Mouse (Mus musculus): ENCODE measurements around the gene Slc39a11. TPM values are rescaled to one million over a fixed set of nuclear protein-coding genes. Genes with fewer than 3 reads are reported as not detected.

The Slc39a11 gene
- polyA plus RNA-seq, 1 experiment from 2014 or later: 37.1 TPM

GRCm38 (mm10) chr11:113436299-113436698 is 213.6 kb downstream of the Slc39a11 start:
- no peaks in the 10 kb centered on the region for H3K9me3 ChIP-seq
- H3K27me3 ChIP-seq (replicated peaks): no peaks in the 10 kb centered on the region
- H3K9ac ChIP-seq: no peak overlapping the region
- H3K4me2 ChIP-seq: no peak overlapping the region
- H3K4me1 ChIP-seq: peaks cover 5% of the 10 kb centered on the region; the same call in 1 of the 2 replicates
- H3K4me3 ChIP-seq (replicated peaks): no peak overlapping the region
- WGBS: 79% methylated on average over 6 of the region's 6 CpGs
- no peak for ATAC-seq (ENCODE audit: insufficient read depth, low FRiP score, low read depth)
- no peaks in the 10 kb centered on the region for H3K36me3 ChIP-seq
- H3K27ac ChIP-seq: no peak overlapping the region

GRCm38 (mm10) chr11:113435696-113436095 is 214.2 kb downstream of the Slc39a11 start:
- H3K9ac ChIP-seq: no peak overlapping the region
- WGBS: 73% methylated on average over 5 of the region's 5 CpGs
- H3K9me3 ChIP-seq: no peaks in the 10 kb centered on the region
- ATAC-seq (ENCODE audit: insufficient read depth, low FRiP score, low read depth): no peak
- no peak overlapping the region for H3K4me3 ChIP-seq (replicated peaks)
- H3K4me1 ChIP-seq: peaks cover 5% of the 10 kb centered on the region; the same call in 1 of the 2 replicates
- no peak overlapping the region for H3K4me2 ChIP-seq
- no peak overlapping the region for H3K27ac ChIP-seq
- no peaks in the 10 kb centered on the region for H3K36me3 ChIP-seq
- no peaks in the 10 kb centered on the region for H3K27me3 ChIP-seq (replicated peaks)

GRCm38 (mm10) chr11:113431161-113431560 is 218.7 kb downstream of the Slc39a11 start:
- 63% methylated on average over 7 of the region's 7 CpGs for WGBS
- no peak for ATAC-seq (ENCODE audit: insufficient read depth, low FRiP score, low read depth)

GRCm38 (mm10) chr11:113425882-113426281 is 224.0 kb downstream of the Slc39a11 start:
- Histone ChIP-seq H3K4me3 (replicated peaks) (no peak overlapping the region), H3K9ac (no peak overlapping the region), H3K36me3 (no peaks in the 10 kb centered on the region), H3K9me3 (no peaks in the 10 kb centered on the region), H3K4me1 (no peaks in the 10 kb centered on the region), H3K27ac (no peak overlapping the region), H3K4me2 (no peak overlapping the region), H3K27me3 (replicated peaks) (no peaks in the 10 kb centered on the region)
- no peak for ATAC-seq (ENCODE audit: insufficient read depth, low FRiP score, low read depth)
- WGBS: 64% methylated on average over 9 of the region's 9 CpGs

More at GRCm38 (mm10) chr11:113431161-113431560, 218.7 kb downstream of the Slc39a11 start:
- Histone ChIP-seq H3K27ac (no peak overlapping the region), H3K36me3 (no peaks in the 10 kb centered on the region), H3K4me3 (replicated peaks) (no peak overlapping the region), H3K4me2 (no peak overlapping the region), H3K9me3 (no peaks in the 10 kb centered on the region), H3K27me3 (replicated peaks) (no peaks in the 10 kb centered on the region), H3K9ac (no peak overlapping the region), H3K4me1 (no peaks in the 10 kb centered on the region)

GRCm38 (mm10) chr11:113425454-113425853 is 224.4 kb downstream of the Slc39a11 start:
- no peak overlapping the region for H3K4me3 ChIP-seq (replicated peaks)
- no peaks in the 10 kb centered on the region for H3K9me3 ChIP-seq
- no peaks in the 10 kb centered on the region for H3K36me3 ChIP-seq
- 48% methylated on average over 3 of the region's 3 CpGs for WGBS
- no peak overlapping the region for H3K27ac ChIP-seq
- H3K4me2 ChIP-seq: no peak overlapping the region
- no peak for ATAC-seq (ENCODE audit: insufficient read depth, low FRiP score, low read depth)
- no peaks in the 10 kb centered on the region for H3K4me1 ChIP-seq
- H3K9ac ChIP-seq: no peak overlapping the region
- no peaks in the 10 kb centered on the region for H3K27me3 ChIP-seq (replicated peaks)

GRCm38 (mm10) chr11:113424765-113425164 is 225.1 kb downstream of the Slc39a11 start:
- Histone ChIP-seq H3K9me3 (no peaks in the 10 kb centered on the region), H3K4me2 (no peak overlapping the region), H3K9ac (no peak overlapping the region), H3K27ac (no peak overlapping the region), H3K4me3 (replicated peaks) (no peak overlapping the region), H3K4me1 (no peaks in the 10 kb centered on the region), H3K27me3 (replicated peaks) (no peaks in the 10 kb centered on the region), H3K36me3 (no peaks in the 10 kb centered on the region)
- ATAC-seq (ENCODE audit: insufficient read depth, low FRiP score, low read depth): no peak
- 87% methylated on average over 3 of the region's 4 CpGs for whole genome bisulfite sequencing

GRCm38 (mm10) chr11:113422598-113422997 is 227.3 kb downstream of the Slc39a11 start:
- H3K9ac ChIP-seq: no peak overlapping the region
- H3K9me3 ChIP-seq: no peaks in the 10 kb centered on the region
- H3K4me2 ChIP-seq: no peak overlapping the region
- WGBS: 87% methylated on average over 7 of the region's 7 CpGs
- no peaks in the 10 kb centered on the region for H3K27me3 ChIP-seq (replicated peaks)
- H3K4me3 ChIP-seq (replicated peaks): no peak overlapping the region
- no peaks in the 10 kb centered on the region for H3K4me1 ChIP-seq
- H3K36me3 ChIP-seq: no peaks in the 10 kb centered on the region
- H3K27ac ChIP-seq: no peak overlapping the region
- ATAC-seq (ENCODE audit: insufficient read depth, low FRiP score, low read depth): no peak

GRCm38 (mm10) chr11:113418921-113419655 is 230.8 kb downstream of the Slc39a11 start:
- 86% methylated on average over 15 of the region's 15 CpGs for WGBS
- Histone ChIP-seq H3K9ac (no peak overlapping the region), H3K27me3 (replicated peaks) (no peaks in the 10 kb centered on the region), H3K4me3 (replicated peaks) (no peak overlapping the region), H3K9me3 (no peaks in the 10 kb centered on the region), H3K27ac (no peak overlapping the region), H3K36me3 (no peaks in the 10 kb centered on the region), H3K4me2 (no peak overlapping the region), H3K4me1 (no peaks in the 10 kb centered on the region)
- ATAC-seq (ENCODE audit: insufficient read depth, low FRiP score, low read depth): no peak

GRCm38 (mm10) chr11:113417948-113418347 is 231.9 kb downstream of the Slc39a11 start:
- Histone ChIP-seq H3K4me3 (replicated peaks) (no peak overlapping the region), H3K9me3 (no peaks in the 10 kb centered on the region), H3K4me1 (no peaks in the 10 kb centered on the region), H3K27ac (no peak overlapping the region), H3K27me3 (replicated peaks) (no peaks in the 10 kb centered on the region), H3K4me2 (no peak overlapping the region), H3K9ac (no peak overlapping the region), H3K36me3 (no peaks in the 10 kb centered on the region)
- WGBS: 85% methylated on average over 4 of the region's 4 CpGs
- no peak for ATAC-seq (ENCODE audit: insufficient read depth, low FRiP score, low read depth)

GRCm38 (mm10) chr11:113412545-113412944 is 237.3 kb downstream of the Slc39a11 start:
- no peak for ATAC-seq (ENCODE audit: insufficient read depth, low FRiP score, low read depth)
- WGBS: 81% methylated on average over 4 of the region's 4 CpGs

GRCm38 (mm10) chr11:113411798-113412197 is 238.1 kb downstream of the Slc39a11 start:
- no peaks in the 10 kb centered on the region for H3K4me1 ChIP-seq
- ATAC-seq (ENCODE audit: insufficient read depth, low FRiP score, low read depth): no peak
- no peak overlapping the region for H3K9ac ChIP-seq
- 82% methylated on average over 10 of the region's 10 CpGs for WGBS
- H3K4me2 ChIP-seq: no peak overlapping the region
- no peaks in the 10 kb centered on the region for H3K36me3 ChIP-seq
- H3K27ac ChIP-seq: no peak overlapping the region
- no peaks in the 10 kb centered on the region for H3K27me3 ChIP-seq (replicated peaks)
- H3K4me3 ChIP-seq (replicated peaks): no peak overlapping the region
- no peaks in the 10 kb centered on the region for H3K9me3 ChIP-seq

More at GRCm38 (mm10) chr11:113412545-113412944, 237.3 kb downstream of the Slc39a11 start:
- no peaks in the 10 kb centered on the region for H3K27me3 ChIP-seq (replicated peaks)
- H3K4me2 ChIP-seq: no peak overlapping the region
- H3K4me1 ChIP-seq: no peaks in the 10 kb centered on the region
- no peaks in the 10 kb centered on the region for H3K36me3 ChIP-seq
- H3K9me3 ChIP-seq: no peaks in the 10 kb centered on the region
- no peak overlapping the region for H3K4me3 ChIP-seq (replicated peaks)
- no peak overlapping the region for H3K27ac ChIP-seq
- no peak overlapping the region for H3K9ac ChIP-seq

- H3K4me1 ChIP-seq: no peaks in the 10 kb centered on the region
These were observed 240.8 kb downstream of the Slc39a11 start for GRCm38 (mm10) chr11:113409121-113409520.

More at GRCm38 (mm10) chr11:113409121-113409520, 240.8 kb downstream of the Slc39a11 start:
- 89% methylated on average over 9 of the region's 9 CpGs for WGBS
- ATAC-seq (ENCODE audit: insufficient read depth, low FRiP score, low read depth): no peak
- H3K9ac ChIP-seq: no peak overlapping the region
- no peaks in the 10 kb centered on the region for H3K9me3 ChIP-seq
- H3K27ac ChIP-seq: no peak overlapping the region
- H3K4me3 ChIP-seq (replicated peaks): no peak overlapping the region
- H3K27me3 ChIP-seq (replicated peaks): no peaks in the 10 kb centered on the region
- H3K4me2 ChIP-seq: no peak overlapping the region
- no peaks in the 10 kb centered on the region for H3K36me3 ChIP-seq

All from stomach, embryonic 15.5 days (tissue).